Mouse (Mus musculus) adrenal gland (tissue): ENCODE data around the gene Car2.

Experiments
- intact Hi-C: fragments of 180-260 bp; cut with DNase I; formaldehyde crosslinking; loops from one replicate; pipeline ENCODE4 v1.15.1; 2025

Car2 gene

GRCm38 (mm10) chr3:14877251-14877909 lies 8.7 kb upstream of the Car2 start:
- intact Hi-C loops: loop anchor here (2.0 to 10.0 kb wide), 2 partner anchors 217 to 317 kb away; no protein-coding TSS in a partner anchor

- intact Hi-C loops: loop anchor here (10.0 kb wide), 1 partner anchor 216 kb away; no protein-coding TSS in a partner anchor
Observed at GRCm38 (mm10) chr3:14878749-14879223, 7.3 kb upstream of the Car2 start.

GRCm38 (mm10) chr3:14879293-14879692 lies 6.8 kb upstream of the Car2 start:
- intact Hi-C loops: loop anchor here (10.0 kb wide), 1 partner anchor 216 kb away; no protein-coding TSS in a partner anchor

- intact Hi-C loops: no loop called here
Observed at GRCm38 (mm10) chr3:14880277-14880676, 5.8 kb upstream of the Car2 start.

GRCm38 (mm10) chr3:14882005-14882404 lies 4.1 kb upstream of the Car2 start:
- intact Hi-C loops: no loop called here

- intact Hi-C loops: no loop called here
Observed at GRCm38 (mm10) chr3:14882756-14883155, 3.3 kb upstream of the Car2 start.

- intact Hi-C loops: no loop called here
Observed at GRCm38 (mm10) chr3:14884826-14885225, 1.2 kb upstream of the Car2 start.

- intact Hi-C loops: no loop called here
Observed at GRCm38 (mm10) chr3:14887134-14887666, 1.1 kb downstream of the Car2 start.

GRCm38 (mm10) chr3:14887686-14888295 lies 1.7 kb downstream of the Car2 start:
- intact Hi-C loops: no loop called here

GRCm38 (mm10) chr3:14888549-14888948 lies 2.5 kb downstream of the Car2 start:
- intact Hi-C loops: no loop called here

GRCm38 (mm10) chr3:14889085-14889484 lies 3.0 kb downstream of the Car2 start:
- intact Hi-C loops: no loop called here

GRCm38 (mm10) chr3:14889716-14890409 lies 3.8 kb downstream of the Car2 start:
- intact Hi-C loops: no loop called here

GRCm38 (mm10) chr3:14892991-14893390 lies 6.9 kb downstream of the Car2 start:
- intact Hi-C loops: no loop called here

GRCm38 (mm10) chr3:14893700-14894099 lies 7.6 kb downstream of the Car2 start:
- intact Hi-C loops: no loop called here

GRCm38 (mm10) chr3:14895333-14895732 lies 9.3 kb downstream of the Car2 start:
- intact Hi-C loops: no loop called here

- intact Hi-C loops: no loop called here
Observed at GRCm38 (mm10) chr3:14897770-14898169, 11.7 kb downstream of the Car2 start.

GRCm38 (mm10) chr3:14903380-14903779 lies 17.3 kb downstream of the Car2 start:
- intact Hi-C loops: no loop called here

GRCm38 (mm10) chr3:14904165-14904564 lies 18.1 kb downstream of the Car2 start:
- intact Hi-C loops: no loop called here

GRCm38 (mm10) chr3:14907271-14907670 lies 21.2 kb downstream of the Car2 start:
- intact Hi-C loops: no loop called here

- intact Hi-C loops: no loop called here
Observed at GRCm38 (mm10) chr3:14911992-14912582, 26.0 kb downstream of the Car2 start.

- intact Hi-C loops: no loop called here
Observed at GRCm38 (mm10) chr3:14913774-14914173, 27.7 kb downstream of the Car2 start.

- intact Hi-C loops: no loop called here
Observed at GRCm38 (mm10) chr3:14915355-14915754, 29.3 kb downstream of the Car2 start.
